Mouse (Mus musculus): ENCODE results near the gene Dennd4b. TPM values are rescaled to one million over a fixed set of nuclear protein-coding genes. Genes with fewer than 3 reads are reported as not detected.
"Not testable (repeated sequence)": the region's sequence is repeated elsewhere in the genome, so short reads cannot be mapped to it uniquely, and the experiment has no call there.

The Dennd4b gene
- total RNA-seq, 2 experiments from 2014 or later: 36.0 to 38.9 TPM

GRCm38 (mm10) chr3:90278211-90278610, 13.2 kb downstream of the Dennd4b start:
- no peak for DNase-seq

GRCm38 (mm10) chr3:90279216-90279615, 14.2 kb downstream of the Dennd4b start:
- no peak for DNase-seq

- no peak for DNase-seq
Measured at GRCm38 (mm10) chr3:90279743-90280142, 14.8 kb downstream of the Dennd4b start.

- DNase-seq: no peak
Measured at GRCm38 (mm10) chr3:90280708-90281107, 15.7 kb downstream of the Dennd4b start.

GRCm38 (mm10) chr3:90284150-90284549, 19.2 kb downstream of the Dennd4b start:
- no peak for DNase-seq

- not testable (repeated sequence) for DNase-seq
Measured at GRCm38 (mm10) chr3:90289403-90289802, 24.4 kb downstream of the Dennd4b start.

GRCm38 (mm10) chr3:90290602-90291001, 25.6 kb downstream of the Dennd4b start:
- DNase-seq: no peak

GRCm38 (mm10) chr3:90291982-90292344, 27.0 kb downstream of the Dennd4b start:
- no peak for DNase-seq

GRCm38 (mm10) chr3:90292345-90293275, 27.6 kb downstream of the Dennd4b start, which contains the start of gene Gatad2b:
Gene Gatad2b (plus strand): TSS chr3:90293178.
- DNase-seq: peak; percentile 98

- DNase-seq: peak; percentile 80
Measured at GRCm38 (mm10) chr3:90293352-90294063, 28.5 kb downstream of the Dennd4b start.

GRCm38 (mm10) chr3:90294064-90294440, 29.1 kb downstream of the Dennd4b start:
- no peak for DNase-seq

GRCm38 (mm10) chr3:90294651-90295050, 29.7 kb downstream of the Dennd4b start:
- DNase-seq: no peak

GRCm38 (mm10) chr3:90305801-90306200, 40.8 kb downstream of the Dennd4b start:
- DNase-seq: no peak

- DNase-seq: no peak
Measured at GRCm38 (mm10) chr3:90309589-90309988, 44.6 kb downstream of the Dennd4b start.

GRCm38 (mm10) chr3:90313367-90313766, 48.4 kb downstream of the Dennd4b start:
- no peak for DNase-seq

- no peak for DNase-seq
Measured at GRCm38 (mm10) chr3:90314241-90314640, 49.3 kb downstream of the Dennd4b start.

GRCm38 (mm10) chr3:90322289-90322688, 57.3 kb downstream of the Dennd4b start:
- no peak for DNase-seq

- peak; percentile 73 for DNase-seq
Measured at GRCm38 (mm10) chr3:90323119-90323518, 58.1 kb downstream of the Dennd4b start.

Small RNAs within 50 kb of the gene (microRNA-seq; reads per million reads assigned to microRNA genes)
- 0 to 0.25 reads per million in 2 experiments for gene Mir7012

Other genes starting within 250 kb of the Dennd4b start
- 10 to 100 TPM; 47.4 to 54.0 TPM for gene 4933434E20Rik, start 213.5 kb upstream of the Dennd4b start, total RNA-seq (2021)
- 100 to 1,000 TPM; 119 to 141 TPM for gene Ubap2l, start 212.6 kb upstream of the Dennd4b start, total RNA-seq (2021)
- gene Tpm3, start 192.5 kb upstream of the Dennd4b start, total RNA-seq (2021): 100 to 1,000 TPM; 277 to 366 TPM
- gene Nup210l, start 161.1 kb upstream of the Dennd4b start, total RNA-seq (2021): under 1 TPM; 0.09 to 0.11 TPM
- gene Rps27, start 51.5 kb upstream of the Dennd4b start, total RNA-seq (2021): 1,000 to 10,000 TPM; 1,294 to 1,303 TPM
- 10 to 100 TPM; 14.8 to 16.6 TPM for gene Rab13, start 51.5 kb upstream of the Dennd4b start, total RNA-seq (2021)
- gene Jtb, start 33.6 kb upstream of the Dennd4b start, total RNA-seq (2021): 10 to 100 TPM; 48.6 to 52.8 TPM
- under 1 TPM in 1 of 2 experiments, not detected in 1; 0.49 TPM for gene Creb3l4, start 21.7 kb upstream of the Dennd4b start, total RNA-seq (2021)
- gene Slc39a1, start 17.0 kb upstream of the Dennd4b start, total RNA-seq (2021): 10 to 100 TPM; 68.7 to 77.9 TPM
- gene Crtc2, start 11.0 kb upstream of the Dennd4b start, total RNA-seq (2021): 10 to 100 TPM; 15.1 to 18.0 TPM
- 10 to 100 TPM; 48.5 to 57.8 TPM for gene Gatad2b, start 28.0 kb downstream of the Dennd4b start, total RNA-seq (2021)
- 1 to 10 TPM; 2.1 to 3.4 TPM for gene Slc27a3, start 124.8 kb downstream of the Dennd4b start, total RNA-seq (2021)
- 10 to 100 TPM; 18.4 to 24.3 TPM for gene Ints3, start 168.4 kb downstream of the Dennd4b start, total RNA-seq (2021)
- gene Npr1, start 200.7 kb downstream of the Dennd4b start, total RNA-seq (2021): 10 to 100 TPM; 18.7 to 21.4 TPM
- gene Ilf2, start 210.9 kb downstream of the Dennd4b start, total RNA-seq (2021): 10 to 100 TPM; 46.4 to 50.3 TPM
- 10 to 100 TPM; 63.2 to 67.2 TPM for gene Snapin, start 225.8 kb downstream of the Dennd4b start, total RNA-seq (2021)
- 100 to 1,000 TPM; 103 to 108 TPM for gene Chtop, start 244.3 kb downstream of the Dennd4b start, total RNA-seq (2021)
- gene S100a1, start 249.2 kb downstream of the Dennd4b start, total RNA-seq (2021): 10 to 100 TPM; 37.5 to 44.2 TPM
- 10 to 100 TPM; 15.8 to 17.9 TPM for gene S100a13, start 249.2 kb downstream of the Dennd4b start, total RNA-seq (2021)

Measured in gastrocnemius, postnatal 10 days (tissue).